Mouse (Mus musculus): ENCODE measurements around the gene Reps1. TPM values are rescaled to one million over a fixed set of nuclear protein-coding genes. Genes with fewer than 3 reads are reported as not detected.

Gene Reps1
- polyA plus RNA-seq, 1 experiment from 2014 or later, result 27.1 TPM

DNA sequence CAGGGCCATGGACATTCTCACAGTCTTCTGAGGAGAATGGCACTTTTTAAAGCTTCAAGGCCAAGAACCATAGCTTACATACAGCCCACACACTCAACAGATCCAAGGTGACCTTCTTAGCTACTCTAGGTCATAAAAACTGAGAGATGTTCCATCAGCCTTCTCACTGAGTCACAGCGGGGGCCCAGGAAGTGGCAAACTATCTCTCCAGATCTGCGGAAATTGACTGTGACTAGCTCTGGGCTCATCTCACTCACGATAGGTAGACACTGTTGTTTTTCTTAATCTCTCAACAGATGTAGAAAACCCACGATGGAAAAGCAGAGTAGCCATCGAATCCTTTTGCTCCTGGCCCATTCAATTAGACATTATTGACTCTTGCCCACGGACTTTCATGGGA, 86.6 kb downstream of the Reps1 start:
- Histone ChIP-seq H3K27ac (ENCODE audit: low read depth, low read length) (no peak overlapping the region), H3K9me3 (ENCODE audit: control insufficient read depth, low read length) (no peaks in the 10 kb centered on the region), H3K9ac (ENCODE audit: low read length) (no peak overlapping the region), H3K4me1 (ENCODE audit: control insufficient read depth, insufficient read depth, low read length) (no peaks in the 10 kb centered on the region), H3K4me2 (no peak overlapping the region), H3K36me3 (ENCODE audit: control insufficient read depth, insufficient read depth, low read length) (no peaks in the 10 kb centered on the region), H3K27me3 (ENCODE audit: control insufficient read depth, insufficient read depth, low read length) (no peaks in the 10 kb centered on the region), H3K4me3 (ENCODE audit: low read depth, low read length) (no peak overlapping the region)
- peak; percentile 35 for DNase-seq (ENCODE audit: low spot score, missing footprints)
- no peak for ATAC-seq (ENCODE audit: low FRiP score)
- 86% methylated on average over 6 of the region's 6 CpGs for WGBS

DNA sequence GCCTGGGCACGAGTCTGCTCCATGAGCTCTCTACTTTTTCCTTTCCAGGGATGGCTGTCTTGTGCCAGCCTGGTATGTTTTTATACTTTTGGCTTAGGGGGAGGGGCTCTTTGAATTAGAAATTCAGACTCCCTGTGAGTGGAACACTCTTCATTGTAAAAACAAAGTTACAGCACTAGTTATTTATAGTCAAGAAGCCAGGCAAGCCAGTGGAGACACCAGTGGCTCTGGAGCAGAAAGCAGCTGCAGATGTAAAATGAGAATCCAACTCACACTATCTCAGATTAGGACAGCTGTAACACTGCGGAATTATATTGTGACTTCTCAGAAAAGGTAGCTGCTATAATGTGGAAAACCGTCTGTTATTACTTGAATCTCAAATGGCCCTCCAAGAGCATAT, 91.6 kb downstream of the Reps1 start:
- no peak overlapping the region for H3K4me3 ChIP-seq (ENCODE audit: low read depth, low read length)
- WGBS, result 82% methylated on average over 3 of the region's 3 CpGs
- no peak overlapping the region for H3K27ac ChIP-seq (ENCODE audit: low read depth, low read length)
- DNase-seq (ENCODE audit: low spot score, missing footprints), result peak; percentile 69
- H3K27me3 ChIP-seq (ENCODE audit: control insufficient read depth, insufficient read depth, low read length), result no peaks in the 10 kb centered on the region
- no peak for ATAC-seq (ENCODE audit: low FRiP score)
- no peak overlapping the region for H3K9ac ChIP-seq (ENCODE audit: low read length)
- H3K4me1 ChIP-seq (ENCODE audit: control insufficient read depth, insufficient read depth, low read length), result no peaks in the 10 kb centered on the region
- H3K9me3 ChIP-seq (ENCODE audit: control insufficient read depth, low read length), result no peaks in the 10 kb centered on the region
- H3K36me3 ChIP-seq (ENCODE audit: control insufficient read depth, insufficient read depth, low read length), result no peaks in the 10 kb centered on the region
- H3K4me2 ChIP-seq, result no peak overlapping the region

DNA sequence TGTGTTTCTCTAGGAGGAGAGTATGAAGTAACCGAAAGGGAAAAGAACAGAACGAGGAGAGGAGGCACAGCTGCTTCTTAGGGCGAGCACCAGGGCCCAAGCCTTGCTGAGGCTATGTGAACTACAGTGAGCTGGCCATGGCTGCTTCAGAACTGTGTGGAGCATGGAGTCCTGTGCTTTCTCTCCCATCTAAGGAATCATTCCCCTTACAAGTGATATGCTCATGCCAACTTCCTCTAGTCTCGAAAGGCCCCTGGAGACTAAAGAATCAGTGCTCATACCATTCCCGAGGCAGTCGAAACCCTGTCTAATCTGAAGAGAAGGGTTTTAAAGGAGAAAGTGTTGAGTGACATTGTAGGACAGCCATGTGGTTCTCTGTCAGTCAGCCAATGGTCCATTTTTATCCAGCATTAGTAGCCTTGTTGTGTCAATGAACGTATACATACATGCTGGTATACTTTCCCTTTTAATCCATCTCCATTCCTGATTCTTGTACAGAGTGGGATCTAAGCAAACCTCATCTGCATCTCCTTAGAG, 106.8 kb downstream of the Reps1 start:
- H3K4me2 ChIP-seq, result no peak overlapping the region
- 90% methylated on average over 7 of the region's 7 CpGs for WGBS
- H3K4me3 ChIP-seq (ENCODE audit: low read depth, low read length), result no peak overlapping the region
- no peak overlapping the region for H3K27ac ChIP-seq (ENCODE audit: low read depth, low read length)
- DNase-seq (ENCODE audit: low spot score, missing footprints), result peak; percentile 31
- H3K27me3 ChIP-seq (ENCODE audit: control insufficient read depth, insufficient read depth, low read length), result no peaks in the 10 kb centered on the region
- no peak overlapping the region for H3K9ac ChIP-seq (ENCODE audit: low read length)
- no peaks in the 10 kb centered on the region for H3K9me3 ChIP-seq (ENCODE audit: control insufficient read depth, low read length)
- ATAC-seq (ENCODE audit: low FRiP score), result no peak
- no peaks in the 10 kb centered on the region for H3K36me3 ChIP-seq (ENCODE audit: control insufficient read depth, insufficient read depth, low read length)
- H3K4me1 ChIP-seq (ENCODE audit: control insufficient read depth, insufficient read depth, low read length), result no peaks in the 10 kb centered on the region

Other genes with a start within 250 kb of the Reps1 start
- 4.3 and 4.5 TPM in 2 replicates for gene Heca, start 107.8 kb upstream of the Reps1 start, polyA plus RNA-seq (2014; fragmentation: Nextera tagmentation; extraction: Ambion mirVana)
- 178 and 189 TPM in 2 replicates for gene Abracl, start 32.6 kb upstream of the Reps1 start, polyA plus RNA-seq (2014; fragmentation: Nextera tagmentation; extraction: Ambion mirVana)
- 0.22 TPM in 2 replicates for gene Ect2l, start 155.0 kb downstream of the Reps1 start, polyA plus RNA-seq (2014; fragmentation: Nextera tagmentation; extraction: Ambion mirVana)
- gene Ccdc28a, start 179.1 kb downstream of the Reps1 start, polyA plus RNA-seq (2014; fragmentation: Nextera tagmentation; extraction: Ambion mirVana), result 6.4 and 7.0 TPM in 2 replicates

Data from midbrain, embryonic 11.5 days (tissue).